Mouse (Mus musculus) G1E (cell line): ENCODE measurements around the gene Grk1. TPM values are rescaled to one million over a fixed set of nuclear protein-coding genes. Genes with fewer than 3 reads are reported as not detected.

Experiments used
- ATAC-seq: 2 replicates; pipeline ENCODE4 v1.8.0; 2016; ENCODE audit warnings: mild to moderate bottlenecking; ENCODE audit not compliant: insufficient number of reproducible peaks, poor library complexity, low FRiP score, severe bottlenecking; ENCODE audit errors: extremely low read depth
- DNase-seq: peaks from one replicate; pipeline ENCODE4 v3.0.0; 2012; ENCODE audit warnings: low spot score
- H3K27me3 ChIP-seq: 2 replicates; pipeline ENCODE4 v1.6.1; 2012; ENCODE audit warnings: mild to moderate bottlenecking, low read length, inconsistent platforms; ENCODE audit not compliant: insufficient read depth
- H3K36me3 ChIP-seq: replicated peaks from 2 replicates; pipeline ENCODE3; 2012; ENCODE audit warnings: mild to moderate bottlenecking, inconsistent platforms
- H3K4me1 ChIP-seq: 2 replicates; pipeline ENCODE4 v1.6.1; 2012; ENCODE audit warnings: low read depth, low read length, inconsistent platforms, mixed read lengths; ENCODE audit not compliant: insufficient read depth
- H3K4me3 ChIP-seq: 2 replicates; pipeline ENCODE4 v1.5.1; 2012; ENCODE audit warnings: low read depth, mild to moderate bottlenecking, inconsistent platforms, low read length, moderate library complexity, mixed read lengths
- H3K9me3 ChIP-seq: replicated peaks from 2 replicates; pipeline ENCODE4 v1.6.1; 2012; ENCODE audit warnings: inconsistent platforms
- CTCF ChIP-seq: IDR thresholded peaks from 2 replicates; pipeline ENCODE4 v1.5.1; 2012; ENCODE audit warnings: low read depth, low read length, inconsistent platforms, mixed read lengths
- GATA1 ChIP-seq: IDR thresholded peaks from 2 replicates; pipeline ENCODE4 v1.6.1; 2012; ENCODE audit warnings: borderline replicate concordance, low read length, inconsistent platforms, mixed read lengths
- GATA2 ChIP-seq: IDR thresholded peaks from 2 replicates; pipeline ENCODE4 v1.6.1; 2012; ENCODE audit warnings: low read depth, low read length, inconsistent platforms, borderline replicate concordance
- POLR2AphosphoS5 ChIP-seq: IDR thresholded peaks from 2 replicates; pipeline ENCODE4 v1.6.1; 2012; ENCODE audit warnings: low read depth, low read length, inconsistent platforms; ENCODE audit not compliant: insufficient replicate concordance
- TAL1 ChIP-seq: conservative IDR thresholded peaks from 2 replicates; pipeline ENCODE4 v1.6.1; 2012; ENCODE audit warnings: low read depth, low read length, inconsistent platforms, mixed read lengths
- polyA plus RNA-seq: library from polyadenylated mRNA; stranded (reverse); fragments of >175 nt; gene quantifications from 2 replicates; pipeline ENCODE4 v1.2.3, GENCODE M21; 2012
- total RNA-seq, 2 experiments: library from RNA; stranded (forward) in 1 of 2; stranded (reverse) in 1 of 2; fragments of 200-1000 nt in 1 of 2; fragments of >200 nt in 1 of 2; fragmentation: Nextera tagmentation in 1 of 2; gene quantifications; 2 replicates each; pipeline ENCODE4 v1.2.3; 2014 to 2017

The Grk1 gene
- total and polyA plus RNA-seq, 3 experiments: 0.01 to 0.05 TPM; not detected in 1

- no peak overlapping the region for H3K4me3 ChIP-seq
- no peaks in the 10 kb centered on the region for H3K36me3 ChIP-seq
- no peaks in the 10 kb centered on the region for H3K4me1 ChIP-seq
- DNase-seq (no peak), ATAC-seq (no peak)
- peaks cover 7% of the 10 kb centered on the region; the same call in 1 of the 2 replicates for H3K27me3 ChIP-seq
- H3K9me3 ChIP-seq: no peaks in the 10 kb centered on the region
- TF ChIP-seq TAL1: no peak
- no peak for TF ChIP-seq CTCF
- TF ChIP-seq POLR2AphosphoS5: no peak
- no peak for TF ChIP-seq GATA1
- no peak for TF ChIP-seq GATA2
Observed at GRCm38 (mm10) chr8:13454341-13455113, 49.6 kb downstream of the Grk1 start.

GRCm38 (mm10) chr8:13455295-13455694, 50.4 kb downstream of the Grk1 start:
- Histone ChIP-seq H3K27me3 (peaks cover 7% of the 10 kb centered on the region; the same call in 1 of the 2 replicates), H3K36me3 (no peaks in the 10 kb centered on the region), H3K9me3 (no peaks in the 10 kb centered on the region), H3K4me3 (no peak overlapping the region), H3K4me1 (no peaks in the 10 kb centered on the region)
- DNase-seq (no peak), ATAC-seq (no peak)
- TF ChIP-seq CTCF (no peak), TAL1 (no peak), POLR2AphosphoS5 (no peak), GATA1 (no peak), GATA2 (no peak)

GRCm38 (mm10) chr8:13459431-13459830, 54.5 kb downstream of the Grk1 start:
- Histone ChIP-seq H3K4me3 (no peak overlapping the region), H3K9me3 (no peaks in the 10 kb centered on the region), H3K4me1 (no peaks in the 10 kb centered on the region), H3K27me3 (peaks cover 3% of the 10 kb centered on the region), H3K36me3 (no peaks in the 10 kb centered on the region)
- TF ChIP-seq TAL1 (no peak), GATA2 (no peak), CTCF (no peak), GATA1 (no peak), POLR2AphosphoS5 (no peak)
- DNase-seq: no peak
- no peak for ATAC-seq

- DNase-seq (no peak), ATAC-seq (no peak)
- no peaks in the 10 kb centered on the region; the same call in none of the 2 replicates for H3K27me3 ChIP-seq
- H3K4me1 ChIP-seq: no peaks in the 10 kb centered on the region
- TF ChIP-seq GATA2 (no peak), GATA1 (no peak), TAL1 (no peak), CTCF (no peak), POLR2AphosphoS5 (no peak)
- no peak overlapping the region for H3K4me3 ChIP-seq
- H3K9me3 ChIP-seq: no peaks in the 10 kb centered on the region
- H3K36me3 ChIP-seq: no peaks in the 10 kb centered on the region
Observed at GRCm38 (mm10) chr8:13461085-13461765, 56.3 kb downstream of the Grk1 start.

- ATAC-seq: no peak
- DNase-seq: peak; percentile 16
- H3K27me3 ChIP-seq: peaks cover 3% of the 10 kb centered on the region
Observed at GRCm38 (mm10) chr8:13461843-13462242, 57.0 kb downstream of the Grk1 start.

GRCm38 (mm10) chr8:13462392-13462791, 57.5 kb downstream of the Grk1 start:
- DNase-seq (no peak), ATAC-seq (no peak)
- TF ChIP-seq GATA2: no peak
- TF ChIP-seq POLR2AphosphoS5: no peak
- no peak for TF ChIP-seq CTCF
- no peak for TF ChIP-seq GATA1
- TF ChIP-seq TAL1: no peak
- Histone ChIP-seq H3K4me1 (no peaks in the 10 kb centered on the region), H3K36me3 (no peaks in the 10 kb centered on the region), H3K4me3 (no peak overlapping the region), H3K27me3 (peaks cover 3% of the 10 kb centered on the region), H3K9me3 (no peaks in the 10 kb centered on the region)

More at GRCm38 (mm10) chr8:13461843-13462242, 57.0 kb downstream of the Grk1 start:
- Histone ChIP-seq H3K36me3 (no peaks in the 10 kb centered on the region), H3K4me1 (no peaks in the 10 kb centered on the region), H3K4me3 (no peak overlapping the region), H3K9me3 (no peaks in the 10 kb centered on the region)
- TF ChIP-seq CTCF: peak; percentile 76; the same call in 1 of the 2 replicates
- no peak for TF ChIP-seq GATA2
